Mouse (Mus musculus): ENCODE measurements around the gene Fam240b. TPM values are rescaled to one million over a fixed set of nuclear protein-coding genes. Genes with fewer than 3 reads are reported as not detected.

Gene Fam240b
- polyA plus RNA-seq, 1 experiment from 2014 or later, result not detected

Other genes with a start within 250 kb of the Fam240b start
- 15.4 and 24.8 TPM in 2 replicates for gene Cdc14b, start 222.5 kb downstream of the Fam240b start, polyA plus RNA-seq (2014; fragmentation: Nextera tagmentation; extraction: Ambion mirVana)
- gene Aaed1, start 185.1 kb downstream of the Fam240b start, polyA plus RNA-seq (2014; fragmentation: Nextera tagmentation; extraction: Ambion mirVana), result 32.7 and 47.0 TPM in 2 replicates
- 283 and 323 TPM in 2 replicates for gene Ctsl, start 126.9 kb downstream of the Fam240b start, polyA plus RNA-seq (2014; fragmentation: Nextera tagmentation; extraction: Ambion mirVana)
- gene Cdk20, start 65.5 kb downstream of the Fam240b start, polyA plus RNA-seq (2014; fragmentation: Nextera tagmentation; extraction: Ambion mirVana), result 8.3 and 10.5 TPM in 2 replicates

Data from kidney, embryonic 14.5 days (tissue).